Mouse (Mus musculus) hindbrain, postnatal 0 days (tissue): Measurements from ENCODE around the gene Gtf2ird1. TPM values are rescaled to one million over a fixed set of nuclear protein-coding genes. Genes with fewer than 3 reads are reported as not detected.
"Not testable (repeated sequence)": the region's sequence is repeated elsewhere in the genome, so short reads cannot be mapped to it uniquely, and the experiment has no call there.

ENCODE experiments used
- ATAC-seq: fragments of 200-750 bp; cut with Nextera tagmentation; 2 replicates; pipeline ENCODE4 v1.8.0; 2017; ENCODE audit warnings: mild to moderate bottlenecking, moderate TSS enrichment, moderate library complexity
- DNase-seq: peaks from one replicate; pipeline ENCODE4 v3.0.0-alpha.2; 2015; ENCODE audit warnings: low spot score
- H3K27ac ChIP-seq: fragments of 300-500 bp; sonication (generic); 2 replicates; pipeline ENCODE4 v1.5.1; 2014; ENCODE audit warnings: mild to moderate bottlenecking
- H3K27me3 ChIP-seq: fragments of 300-500 bp; sonication (generic); 2 replicates; pipeline ENCODE4 v1.6.1; 2014; ENCODE audit warnings: low read length, mixed read lengths; ENCODE audit not compliant: insufficient read depth
- H3K36me3 ChIP-seq: fragments of 300-500 bp; sonication (generic); 2 replicates; pipeline ENCODE4 v1.6.1; 2014; ENCODE audit warnings: low read length, mixed read lengths; ENCODE audit not compliant: insufficient read depth
- H3K4me1 ChIP-seq: fragments of 300-500 bp; sonication (generic); 2 replicates; pipeline ENCODE4 v1.6.1; 2014; ENCODE audit warnings: antibody characterized with exemption, low read length, mixed read lengths; ENCODE audit not compliant: insufficient read depth
- H3K4me2 ChIP-seq: fragments of 300-500 bp; sonication (generic); 2 replicates; pipeline ENCODE4 v1.6.1; 2014; ENCODE audit warnings: low read depth, mild to moderate bottlenecking, low read length, moderate library complexity, mixed read lengths
- H3K4me3 ChIP-seq: fragments of 300-500 bp; sonication (generic); 2 replicates; pipeline ENCODE4 v1.5.1; 2014; ENCODE audit warnings: low read length
- H3K9ac ChIP-seq: fragments of 300-500 bp; sonication (generic); replicated peaks from 2 replicates; pipeline ENCODE4 v1.6.1; 2014; ENCODE audit warnings: mild to moderate bottlenecking, low read length, moderate library complexity, mixed read lengths
- H3K9me3 ChIP-seq: fragments of 300-500 bp; sonication (generic); 2 replicates; pipeline ENCODE4 v1.6.1; 2016; ENCODE audit warnings: low read length, mixed read lengths
- CTCF ChIP-seq: IDR thresholded peaks from 2 replicates; pipeline ENCODE4 v1.5.1; 2016; ENCODE audit warnings: antibody characterized with exemption, control low read depth, low read depth
- WGBS: fragments of 180-500 bp; shearing (Covaris S2); extraction: QIAGEN DNeasy Blood & Tissue Kit; methylation state at CpG from one replicate; pipeline ENCODE4 v1.1.7; 2014; 5-methylcytosine and 5-hydroxymethylcytosine counted together
- polyA plus RNA-seq: library from polyadenylated mRNA; unstranded; fragments of >200 nt; fragmentation: Nextera tagmentation; extraction: Ambion mirVana; gene quantifications from 2 replicates; pipeline ENCODE4 v1.2.1, GENCODE M21; 2015
- total RNA-seq: library from RNA; depleted of rRNA; stranded (reverse); fragments of >200 nt; gene quantifications from 2 replicates; pipeline ENCODE4 v1.2.3, GENCODE M21; 2014

Gene Gtf2ird1
- total and polyA plus RNA-seq, 2 experiments from 2014 or later: 46.4 to 57.7 TPM

DNA sequence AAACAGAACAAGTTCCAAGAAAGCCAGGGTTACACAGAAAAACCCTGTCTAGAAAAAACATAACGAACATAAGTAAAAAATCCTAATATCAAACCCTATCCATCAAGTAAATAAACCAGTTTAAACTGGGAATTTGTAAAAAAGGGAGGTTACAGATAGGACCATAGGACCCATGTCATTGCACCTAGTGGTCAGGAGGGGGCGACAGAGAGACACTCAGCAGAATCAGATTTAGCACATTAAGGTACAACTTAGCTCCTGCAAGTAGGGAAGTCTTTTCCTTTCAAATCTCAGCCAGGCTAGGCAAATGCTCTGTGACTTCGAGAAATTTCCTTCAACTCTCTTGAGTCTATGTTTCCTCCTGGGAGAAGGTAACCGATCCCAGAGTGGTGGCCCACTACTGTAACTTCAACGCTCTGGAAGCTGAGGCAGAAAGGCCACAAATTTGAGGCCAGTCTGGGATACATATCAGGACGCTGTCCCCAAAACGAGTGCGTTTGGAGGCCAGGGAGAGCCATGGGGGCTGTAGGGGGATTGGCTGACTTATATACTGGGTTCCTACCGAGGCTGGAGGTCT lies 82.5 kb downstream of the Gtf2ird1 start:
- H3K9ac ChIP-seq: no peak overlapping the region
- peak overlapping the region; percentile 42 for H3K27ac ChIP-seq
- H3K36me3 ChIP-seq: peaks cover 18% of the 10 kb centered on the region; the same call in 1 of the 2 replicates
- ATAC-seq (no peak), DNase-seq (peak; percentile 68)
- H3K4me1 ChIP-seq: no peaks in the 10 kb centered on the region
- H3K4me2 ChIP-seq: no peak overlapping the region
- WGBS: 73% methylated on average over 9 of the region's 9 CpGs
- peak; percentile 92 for TF ChIP-seq CTCF
- H3K27me3 ChIP-seq: no peaks in the 10 kb centered on the region
- H3K9me3 ChIP-seq: no peaks in the 10 kb centered on the region
- H3K4me3 ChIP-seq: no peak overlapping the region

- Histone ChIP-seq H3K27me3 (no peaks in the 10 kb centered on the region), H3K4me2 (no peak overlapping the region), H3K27ac (no peak overlapping the region), H3K4me1 (no peaks in the 10 kb centered on the region), H3K4me3 (no peak overlapping the region), H3K9ac (no peak overlapping the region), H3K36me3 (peaks cover 22% of the 10 kb centered on the region; the same call in 1 of the 2 replicates), H3K9me3 (no peaks in the 10 kb centered on the region)
- DNase-seq (no peak), ATAC-seq (no peak)
- 97% methylated on average over 6 of the region's 6 CpGs for whole genome bisulfite sequencing
- peak; percentile 60 for TF ChIP-seq CTCF
Measured at GRCm38 (mm10) chr5:134372926-134373658, 83.4 kb downstream of the Gtf2ird1 start.

- no peak for TF ChIP-seq CTCF
- Histone ChIP-seq H3K27ac (no peak overlapping the region), H3K27me3 (no peaks in the 10 kb centered on the region), H3K9ac (no peak overlapping the region), H3K4me3 (no peak overlapping the region), H3K9me3 (no peaks in the 10 kb centered on the region), H3K36me3 (peaks cover 26% of the 10 kb centered on the region; the same call in 1 of the 2 replicates), H3K4me2 (no peak overlapping the region), H3K4me1 (no peaks in the 10 kb centered on the region)
- 78% methylated on average over 5 of the region's 5 CpGs for WGBS
- ATAC-seq (no peak), DNase-seq (no peak)
Measured at GRCm38 (mm10) chr5:134371511-134372289, 84.8 kb downstream of the Gtf2ird1 start.

GRCm38 (mm10) chr5:134370831-134371230 lies 85.7 kb downstream of the Gtf2ird1 start:
- ATAC-seq (no peak), DNase-seq (no peak)
- H3K9me3 ChIP-seq: no peaks in the 10 kb centered on the region
- H3K4me2 ChIP-seq: no peak overlapping the region
- WGBS: 98% methylated on average over 2 of the region's 2 CpGs
- H3K27me3 ChIP-seq: no peaks in the 10 kb centered on the region
- H3K9ac ChIP-seq: no peak overlapping the region
- no peak overlapping the region for H3K4me3 ChIP-seq
- no peaks in the 10 kb centered on the region for H3K4me1 ChIP-seq
- peaks cover 24% of the 10 kb centered on the region; the same call in 1 of the 2 replicates for H3K36me3 ChIP-seq
- H3K27ac ChIP-seq: no peak overlapping the region
- TF ChIP-seq CTCF: no peak

GRCm38 (mm10) chr5:134359101-134359500 lies 97.4 kb downstream of the Gtf2ird1 start:
- no peaks in the 10 kb centered on the region for H3K9me3 ChIP-seq
- no peaks in the 10 kb centered on the region for H3K4me1 ChIP-seq
- no peaks in the 10 kb centered on the region for H3K27me3 ChIP-seq
- no peak for TF ChIP-seq CTCF
- no peak for ATAC-seq
- H3K36me3 ChIP-seq: peaks cover 43% of the 10 kb centered on the region
- no peak for DNase-seq
- no peak overlapping the region for H3K4me2 ChIP-seq
- 93% methylated on average over 4 of the region's 4 CpGs for WGBS
- no peak overlapping the region for H3K4me3 ChIP-seq
- no peak overlapping the region for H3K27ac ChIP-seq
- no peak overlapping the region for H3K9ac ChIP-seq

- not testable (repeated sequence) for H3K27me3 ChIP-seq, H3K4me2 ChIP-seq, ATAC-seq, H3K9me3 ChIP-seq, H3K4me1 ChIP-seq, H3K9ac ChIP-seq, DNase-seq, H3K4me3 ChIP-seq, H3K27ac ChIP-seq
- H3K36me3 ChIP-seq: peaks cover 25% of the 10 kb centered on the region
- WGBS: 91% methylated on average over 4 of the region's 4 CpGs
Measured at GRCm38 (mm10) chr5:134355372-134355771, 101.1 kb downstream of the Gtf2ird1 start.
